Mouse (Mus musculus) cortical plate, adult 2 months (tissue): ENCODE results near the gene Fhl2.
A peak's percentile ranks its signal among the peaks of the same experiment; 100 is the strongest.

Experiments used
- CTCF ChIP-seq: fragments of 200-500 bp; IDR thresholded peaks from 2 replicates; pipeline ENCODE4 v1.5.1; 2011; ENCODE audit warnings: mild to moderate bottlenecking, control low read depth, low read length; ENCODE audit not compliant: insufficient read depth; ENCODE audit errors: extremely low read depth
- POLR2A ChIP-seq: fragments of 200-500 bp; IDR thresholded peaks from 2 replicates; pipeline ENCODE4 v1.6.1; 2011; ENCODE audit warnings: mild to moderate bottlenecking, low read length, control low read depth; ENCODE audit not compliant: insufficient read depth; ENCODE audit errors: extremely low read depth

DNA sequence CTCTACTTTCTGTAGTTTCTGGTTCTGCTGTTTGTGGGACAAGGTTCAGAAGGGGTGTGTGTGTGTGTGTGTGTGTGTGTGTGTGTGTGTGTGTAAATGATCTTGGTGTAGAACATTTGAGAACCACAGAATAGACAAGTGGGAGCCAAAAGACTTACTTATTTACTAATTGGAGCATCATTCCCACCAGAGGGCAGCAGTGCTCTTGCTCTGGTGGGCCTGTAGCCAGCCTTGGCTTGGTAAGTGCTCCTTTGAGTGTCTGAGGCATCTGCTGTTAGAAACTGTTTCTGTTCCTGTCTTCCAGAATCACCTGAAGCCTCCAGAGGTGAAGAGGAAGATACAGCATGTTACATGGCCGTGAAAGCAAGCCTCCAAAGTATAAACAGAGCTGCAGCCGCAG lies 83.9 kb downstream of the Fhl2 start:
- TF ChIP-seq POLR2A (no peak), CTCF (peak; percentile 73)
